Comparison of ENCODE assay signal across 8 mouse cellular contexts in the genomic region with DNA sequence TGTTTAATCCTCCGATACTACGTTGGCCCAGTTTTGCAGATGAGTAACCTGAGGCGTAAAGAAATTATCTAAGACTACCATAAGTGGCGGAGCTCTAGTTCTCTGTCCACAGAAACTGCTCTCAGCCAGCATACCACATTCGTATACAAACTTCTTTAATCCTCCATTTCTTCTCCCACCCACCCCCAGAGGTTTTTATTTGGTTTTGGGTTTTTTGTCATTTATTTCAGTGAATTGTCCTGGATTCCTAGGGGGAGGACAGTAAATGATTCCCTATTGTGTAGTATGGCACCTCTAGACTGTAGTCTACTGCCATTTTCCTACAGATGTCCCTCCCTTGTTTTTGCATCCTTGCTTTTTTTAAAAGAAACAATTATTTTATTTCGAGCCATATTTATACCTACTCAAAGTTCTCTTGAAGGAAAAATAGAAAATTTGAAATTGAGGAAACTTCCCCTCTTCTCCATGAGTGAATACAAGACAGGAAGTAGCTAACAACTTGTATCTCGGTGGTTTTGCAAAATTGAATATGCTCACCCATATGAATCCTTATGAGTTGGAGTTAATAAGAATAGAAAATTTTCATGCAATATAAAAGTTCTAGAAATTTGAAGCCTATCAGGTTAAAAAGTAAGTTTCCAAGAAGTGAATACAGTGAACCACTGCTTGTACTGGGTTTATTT. TPM values are rescaled to one million over a fixed set of nuclear protein-coding genes. Genes with fewer than 3 reads are reported as not detected.
A peak's percentile ranks its signal among the peaks of the same experiment; 100 is the strongest.
DNase-seq lines count a peak whose midpoint lies in the region; ATAC-seq and TF ChIP-seq lines count a peak whose summit lies in the region.

No protein-coding gene starts in this region.

- 19% methylated on average over 7 of the region's 7 CpGs for WGBS in limb, embryonic 10.5 days

- TF ChIP-seq CTCF in testis, adult 2 months (IDR thresholded peaks at IDR 0.05; ENCODE audit: control insufficient read depth, insufficient read depth, insufficient replicate concordance, low read depth, low read length) = no peak

- peak overlapping the region; percentile 99 for H3K4me3 ChIP-seq in testis, adult 2 months (ENCODE audit: control insufficient read depth, low read depth, low read length)
- H3K4me3 ChIP-seq in limb, embryonic 10.5 days = peak overlapping the region; percentile 80

- no peaks in the 10 kb centered on the region for H3K9me3 ChIP-seq in limb, embryonic 10.5 days (replicated peaks)

- H3K36me3 ChIP-seq in testis, adult 2 months (ENCODE audit: control insufficient read depth, insufficient read depth, low read length) = no peaks in the 10 kb centered on the region
- H3K36me3 ChIP-seq in limb, embryonic 10.5 days = peaks cover 10% of the 10 kb centered on the region
- H3K36me3 ChIP-seq in splenic B cell, adult 2 months (ENCODE audit: control insufficient read depth, insufficient read depth, low read length, poor library complexity, severe bottlenecking) = no peaks in the 10 kb centered on the region

- no peaks in the 10 kb centered on the region for H3K27me3 ChIP-seq in testis, adult 2 months (ENCODE audit: control insufficient read depth, insufficient read depth, low read length)
- H3K27me3 ChIP-seq in limb, embryonic 10.5 days (ENCODE audit: low read depth, poor library complexity, severe bottlenecking) = no peaks in the 10 kb centered on the region
- H3K27me3 ChIP-seq in splenic B cell, adult 2 months (ENCODE audit: control insufficient read depth, insufficient read depth, low read length, poor library complexity, severe bottlenecking) = no peaks in the 10 kb centered on the region

- H3K27ac ChIP-seq in testis, adult 2 months (ENCODE audit: control insufficient read depth, insufficient read depth, low read depth, low read length) = peak overlapping the region; percentile 99
- H3K27ac ChIP-seq in limb, embryonic 10.5 days = peak overlapping the region; percentile 92

- TF ChIP-seq POLR2A in testis, adult 2 months (IDR thresholded peaks at IDR 0.05; ENCODE audit: control insufficient read depth, low read depth, low read length) = no peak

- no peak for DNase-seq in cerebellum, adult 8-10 months
- no peak for DNase-seq in testis, postnatal 10 days (ENCODE audit: low spot score)
- no peak for DNase-seq in limb, embryonic 10.5 days (ENCODE audit: low spot score)
- peak; percentile 19 for DNase-seq in splenic B cell, adult 2 months (ENCODE audit: low read depth, low spot score)
- no peak for DNase-seq in gastrocnemius, postnatal 25 days
- no peak for DNase-seq in adrenal gland, postnatal 14 days

- no peaks in the 10 kb centered on the region for H3K4me1 ChIP-seq in testis, adult 2 months (ENCODE audit: control insufficient read depth, insufficient read depth, low read length)
- H3K4me1 ChIP-seq in limb, embryonic 10.5 days = 0 out of 2 replicates have a peak, but pooled peaks cover 5% of the 10 kb centered on the region

- 0 out of 2 replicates have a peak, but pooled peaks have one; percentile 1 for ATAC-seq in cerebellum, adult (ENCODE audit: insufficient number of reproducible peaks, low FRiP score, low TSS enrichment)

RNA-seq across cellular contexts. Expression of gene Sugct, which starts 0.7 kb away (rescaled TPM):
- 1.2 TPM in 2 replicates for polyA plus RNA-seq in testis, adult 2 months (2012; rRNA removed)
- 2.3 and 3.6 TPM in 2 replicates for polyA plus RNA-seq in limb, embryonic 10.5 days (2016; fragmentation: Nextera tagmentation; extraction: Ambion mirVana)
- under 1 TPM; 0.82 to 0.86 TPM for total RNA-seq in gastrocnemius, postnatal 25 days (2021)
- total RNA-seq in adrenal gland, postnatal 14 days (2021) = 5.7 and 6.6 TPM in 2 replicates

RNA-seq across cellular contexts. Expression of gene Mplkip, which starts 1.0 kb away (rescaled TPM):
- 15.2 and 16.3 TPM in 2 replicates for polyA plus RNA-seq in testis, adult 2 months (2012; rRNA removed)
- 52.7 and 54.3 TPM in 2 replicates for polyA plus RNA-seq in limb, embryonic 10.5 days (2016; fragmentation: Nextera tagmentation; extraction: Ambion mirVana)
- total RNA-seq in gastrocnemius, postnatal 25 days (2021) = 1 to 10 TPM; 6.2 to 7.3 TPM
- total RNA-seq in adrenal gland, postnatal 14 days (2021) = 21.9 and 25.4 TPM in 2 replicates
